Mouse (Mus musculus) lung, embryonic 15.5 days (tissue): Measurements from ENCODE around the gene Neil1. TPM values are rescaled to one million over a fixed set of nuclear protein-coding genes. Genes with fewer than 3 reads are reported as not detected.
A peak's percentile ranks its signal among the peaks of the same experiment; 100 is the strongest.

Experiments
- ATAC-seq: fragments of 200-750 bp; cut with Nextera tagmentation; 2 replicates; pipeline ENCODE4 v1.8.0; 2017; ENCODE audit warnings: moderate number of reproducible peaks, borderline replicate concordance; ENCODE audit not compliant: low FRiP score, low TSS enrichment; ENCODE audit errors: extremely low read depth
- H3K27ac ChIP-seq: fragments of 300-500 bp; sonication (generic); 2 replicates; pipeline ENCODE4 v1.5.1; 2015; ENCODE audit warnings: moderate library complexity, mild to moderate bottlenecking, inconsistent platforms
- H3K27me3 ChIP-seq: fragments of 300-500 bp; sonication (generic); 2 replicates; pipeline ENCODE4 v1.6.1; 2015; ENCODE audit warnings: inconsistent platforms
- H3K36me3 ChIP-seq: fragments of 300-500 bp; sonication (generic); 2 replicates; pipeline ENCODE4 v1.6.1; 2015; ENCODE audit warnings: inconsistent platforms
- H3K4me1 ChIP-seq: fragments of 300-500 bp; sonication (generic); 2 replicates; pipeline ENCODE4 v1.6.1; 2015; ENCODE audit warnings: inconsistent platforms
- H3K4me2 ChIP-seq: fragments of 300-500 bp; sonication (generic); 2 replicates; pipeline ENCODE4 v1.6.1; 2015; ENCODE audit warnings: inconsistent platforms, mild to moderate bottlenecking, moderate library complexity
- H3K4me3 ChIP-seq: fragments of 300-500 bp; sonication (generic); 2 replicates; pipeline ENCODE4 v1.5.1; 2015; ENCODE audit warnings: mild to moderate bottlenecking, inconsistent platforms
- H3K9ac ChIP-seq: fragments of 300-500 bp; sonication (generic); 2 replicates; pipeline ENCODE4 v1.6.1; 2015; ENCODE audit warnings: inconsistent platforms
- H3K9me3 ChIP-seq: fragments of 300-500 bp; sonication (generic); 2 replicates; pipeline ENCODE4 v1.6.1; 2016; ENCODE audit warnings: inconsistent platforms
- WGBS: fragments of 180-500 bp; shearing (Covaris S2); methylation state at CpG from one replicate; pipeline ENCODE4 v1.1.7; 2015; 5-methylcytosine and 5-hydroxymethylcytosine counted together
- polyA plus RNA-seq: library from polyadenylated mRNA; unstranded; fragments of >200 nt; fragmentation: Nextera tagmentation; extraction: Ambion mirVana; gene quantifications from 2 replicates; pipeline ENCODE4 v1.2.1, GENCODE M21; 2015

Neil1 gene
- polyA plus RNA-seq = 7.8 and 10.0 TPM in 2 replicates

GRCm38 (mm10) chr9:57148144-57148878 lies at the start of gene Neil1:
TSS of gene Neil1 (minus strand) at chr9:57148305.
- peak within 1 kb of the TSS; percentile 76 for H3K27ac ChIP-seq
- peak within 1 kb of the TSS; percentile 61 for H3K9ac ChIP-seq
- peak within 1 kb of the TSS; percentile 72 for H3K4me2 ChIP-seq
- H3K27me3 ChIP-seq = no peaks in the 10 kb centered on the region
- ATAC-seq = peak; percentile 90
- H3K36me3 ChIP-seq = 0 out of 2 replicates have a peak, but pooled peaks cover 2% of the 10 kb centered on the region
- H3K9me3 ChIP-seq = no peaks in the 10 kb centered on the region
- WGBS = under 1% methylated on average over 27 of the region's 27 CpGs
- H3K4me1 ChIP-seq = peaks cover 11% of the 10 kb centered on the region
- H3K4me3 ChIP-seq = peak within 1 kb of the TSS; percentile 48

- H3K27ac ChIP-seq = no peak overlapping the region
- H3K36me3 ChIP-seq = no peaks in the 10 kb centered on the region
- no peak for ATAC-seq
- H3K4me2 ChIP-seq = no peak overlapping the region
- no peak overlapping the region for H3K9ac ChIP-seq
- 0 out of 2 replicates have a peak, but pooled peaks cover 3% of the 10 kb centered on the region for H3K4me1 ChIP-seq
- WGBS = 53% methylated on average over 8 of the region's 8 CpGs
- H3K27me3 ChIP-seq = no peaks in the 10 kb centered on the region
- no peaks in the 10 kb centered on the region for H3K9me3 ChIP-seq
- no peak overlapping the region for H3K4me3 ChIP-seq
These were observed 49.3 kb upstream of the Neil1 start for GRCm38 (mm10) chr9:57197414-57197813.

- Histone ChIP-seq H3K9ac (no peak overlapping the region), H3K9me3 (no peaks in the 10 kb centered on the region), H3K27ac (no peak overlapping the region), H3K4me1 (0 out of 2 replicates have a peak, but pooled peaks cover 3% of the 10 kb centered on the region), H3K4me2 (no peak overlapping the region), H3K4me3 (no peak overlapping the region), H3K36me3 (no peaks in the 10 kb centered on the region), H3K27me3 (no peaks in the 10 kb centered on the region)
- WGBS = 37% methylated on average over 3 of the region's 3 CpGs
- no peak for ATAC-seq
These were observed 48.6 kb upstream of the Neil1 start for GRCm38 (mm10) chr9:57196708-57197107.

- H3K27ac ChIP-seq = no peak overlapping the region
- no peak for ATAC-seq
These were observed 20.3 kb upstream of the Neil1 start for GRCm38 (mm10) chr9:57168411-57168810.

GRCm38 (mm10) chr9:57166173-57166572 lies 18.1 kb upstream of the Neil1 start:
- H3K27ac ChIP-seq = no peak overlapping the region
- no peaks in the 10 kb centered on the region for H3K36me3 ChIP-seq
- no peak overlapping the region for H3K4me3 ChIP-seq
- ATAC-seq = no peak
- H3K9ac ChIP-seq = no peak overlapping the region
- no peaks in the 10 kb centered on the region for H3K9me3 ChIP-seq
- no peaks in the 10 kb centered on the region; the same call in 1 of the 2 replicates for H3K27me3 ChIP-seq
- 87% methylated on average over 2 of the region's 2 CpGs for WGBS
- no peak overlapping the region for H3K4me2 ChIP-seq
- no peaks in the 10 kb centered on the region for H3K4me1 ChIP-seq

More at GRCm38 (mm10) chr9:57168411-57168810, 20.3 kb upstream of the Neil1 start:
- no peaks in the 10 kb centered on the region for H3K36me3 ChIP-seq
- H3K4me2 ChIP-seq = no peak overlapping the region
- H3K4me1 ChIP-seq = no peaks in the 10 kb centered on the region
- 84% methylated on average over 5 of the region's 5 CpGs for WGBS
- no peak overlapping the region for H3K9ac ChIP-seq
- no peaks in the 10 kb centered on the region; the same call in 1 of the 2 replicates for H3K27me3 ChIP-seq
- no peaks in the 10 kb centered on the region for H3K9me3 ChIP-seq
- H3K4me3 ChIP-seq = no peak overlapping the region

GRCm38 (mm10) chr9:57163137-57163536 lies 15.0 kb upstream of the Neil1 start:
- Histone ChIP-seq H3K4me2 (no peak overlapping the region), H3K4me1 (peaks cover 4% of the 10 kb centered on the region; the same call in 1 of the 2 replicates), H3K4me3 (no peak overlapping the region), H3K9me3 (no peaks in the 10 kb centered on the region), H3K9ac (no peak overlapping the region), H3K27me3 (no peaks in the 10 kb centered on the region; the same call in 1 of the 2 replicates), H3K27ac (no peak overlapping the region), H3K36me3 (no peaks in the 10 kb centered on the region)
- no peak for ATAC-seq
- 24% methylated on average over 2 of the region's 2 CpGs for WGBS

GRCm38 (mm10) chr9:57162496-57162895 lies 14.4 kb upstream of the Neil1 start:
- H3K36me3 ChIP-seq = no peaks in the 10 kb centered on the region
- peaks cover 7% of the 10 kb centered on the region for H3K4me1 ChIP-seq
- H3K4me3 ChIP-seq = no peak overlapping the region
- H3K9me3 ChIP-seq = no peaks in the 10 kb centered on the region
- H3K9ac ChIP-seq = no peak overlapping the region
- no peaks in the 10 kb centered on the region; the same call in 1 of the 2 replicates for H3K27me3 ChIP-seq
- no peak overlapping the region for H3K4me2 ChIP-seq
- 5% methylated on average over 3 of the region's 3 CpGs for WGBS
- no peak for ATAC-seq
- H3K27ac ChIP-seq = no peak overlapping the region

GRCm38 (mm10) chr9:57158506-57158905 lies 10.4 kb upstream of the Neil1 start:
- Histone ChIP-seq H3K9me3 (no peaks in the 10 kb centered on the region), H3K36me3 (no peaks in the 10 kb centered on the region), H3K9ac (peak overlapping the region; percentile 21; the same call in 1 of the 2 replicates), H3K27ac (no peak overlapping the region), H3K4me3 (peak overlapping the region; percentile 77), H3K4me1 (peaks cover 14% of the 10 kb centered on the region), H3K27me3 (no peaks in the 10 kb centered on the region; the same call in 1 of the 2 replicates), H3K4me2 (peak overlapping the region; percentile 96)
- WGBS = 32% methylated on average over 11 of the region's 11 CpGs
- no peak; the same call in 1 of the 2 replicates for ATAC-seq

- peak within 1 kb of the TSS; percentile 77 for H3K4me3 ChIP-seq
- H3K4me2 ChIP-seq = peak within 1 kb of the TSS; percentile 96
- WGBS = under 1% methylated on average over 24 of the region's 24 CpGs
- no peak within 1 kb of the TSS for H3K27ac ChIP-seq
- H3K9ac ChIP-seq = peak within 1 kb of the TSS; percentile 62
- H3K27me3 ChIP-seq = no peaks in the 10 kb centered on the region
- H3K9me3 ChIP-seq = no peaks in the 10 kb centered on the region
- H3K4me1 ChIP-seq = peaks cover 14% of the 10 kb centered on the region
- no peaks in the 10 kb centered on the region for H3K36me3 ChIP-seq
- peak; percentile 86; the same call in 1 of the 2 replicates for ATAC-seq
These were observed 9.9 kb upstream of the Neil1 start, which contains the start of gene Commd4 for GRCm38 (mm10) chr9:57158013-57158470. TSS of gene Commd4 (minus strand) at chr9:57158331.

- peak overlapping the region; percentile 62 for H3K9ac ChIP-seq
- H3K4me3 ChIP-seq = peak overlapping the region; percentile 77
- peaks cover 14% of the 10 kb centered on the region for H3K4me1 ChIP-seq
- H3K27ac ChIP-seq = no peak overlapping the region
- H3K27me3 ChIP-seq = no peaks in the 10 kb centered on the region
- peak overlapping the region; percentile 96 for H3K4me2 ChIP-seq
- no peaks in the 10 kb centered on the region for H3K36me3 ChIP-seq
- WGBS = 27% methylated on average over 13 of the region's 13 CpGs
- no peaks in the 10 kb centered on the region for H3K9me3 ChIP-seq
- no peak for ATAC-seq
These were observed 9.4 kb upstream of the Neil1 start for GRCm38 (mm10) chr9:57157499-57157898.

GRCm38 (mm10) chr9:57156823-57157222 lies 8.7 kb upstream of the Neil1 start:
- Histone ChIP-seq H3K4me3 (0 out of 2 replicates have a peak overlapping the region, but pooled peaks have one; percentile 77), H3K27ac (no peak overlapping the region), H3K27me3 (no peaks in the 10 kb centered on the region), H3K4me1 (peaks cover 14% of the 10 kb centered on the region), H3K4me2 (no peak overlapping the region; the same call in 1 of the 2 replicates), H3K9me3 (no peaks in the 10 kb centered on the region), H3K9ac (no peak overlapping the region), H3K36me3 (no peaks in the 10 kb centered on the region)
- 78% methylated on average over 8 of the region's 8 CpGs for WGBS
- no peak for ATAC-seq

GRCm38 (mm10) chr9:57156383-57156782 lies 8.3 kb upstream of the Neil1 start:
- H3K36me3 ChIP-seq = no peaks in the 10 kb centered on the region
- H3K4me1 ChIP-seq = peaks cover 14% of the 10 kb centered on the region
- H3K4me2 ChIP-seq = no peak overlapping the region
- H3K27me3 ChIP-seq = no peaks in the 10 kb centered on the region
- H3K9ac ChIP-seq = no peak overlapping the region
- no peaks in the 10 kb centered on the region for H3K9me3 ChIP-seq
- WGBS = 89% methylated on average over 7 of the region's 7 CpGs
- no peak for ATAC-seq
- no peak overlapping the region for H3K4me3 ChIP-seq
- no peak overlapping the region for H3K27ac ChIP-seq
